Mouse (Mus musculus) cerebellum, adult 11 months (tissue): ENCODE measurements around the gene Plce1.
"Not testable (repeated sequence)": the region's sequence is repeated elsewhere in the genome, so short reads cannot be mapped to it uniquely, and the experiment has no call there.

Source experiments
- DNase-seq: peaks from one replicate; pipeline ENCODE4 v3.0.0; 2022

Plce1 gene

DNA sequence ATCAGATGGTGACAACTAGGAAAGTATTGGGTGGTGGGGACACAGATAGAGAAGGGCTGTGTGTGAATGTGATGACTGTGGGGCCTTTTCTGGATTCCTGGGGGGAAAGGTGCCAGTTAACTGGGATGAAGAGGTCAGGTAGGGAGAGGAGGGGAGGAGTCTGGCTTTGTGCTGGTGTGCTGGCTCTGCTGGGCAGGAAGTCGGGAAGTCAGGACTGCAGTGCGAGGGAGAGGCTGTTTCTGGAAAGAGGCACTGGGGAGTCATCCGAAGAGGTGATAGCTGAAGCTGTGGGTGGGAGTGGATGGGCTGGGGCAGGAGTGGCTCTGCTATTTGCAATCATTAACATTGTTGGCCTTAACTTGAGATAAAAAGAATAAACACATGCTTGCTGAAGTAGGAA lies 23.7 kb downstream of the Plce1 start:
- DNase-seq: no peak

DNA sequence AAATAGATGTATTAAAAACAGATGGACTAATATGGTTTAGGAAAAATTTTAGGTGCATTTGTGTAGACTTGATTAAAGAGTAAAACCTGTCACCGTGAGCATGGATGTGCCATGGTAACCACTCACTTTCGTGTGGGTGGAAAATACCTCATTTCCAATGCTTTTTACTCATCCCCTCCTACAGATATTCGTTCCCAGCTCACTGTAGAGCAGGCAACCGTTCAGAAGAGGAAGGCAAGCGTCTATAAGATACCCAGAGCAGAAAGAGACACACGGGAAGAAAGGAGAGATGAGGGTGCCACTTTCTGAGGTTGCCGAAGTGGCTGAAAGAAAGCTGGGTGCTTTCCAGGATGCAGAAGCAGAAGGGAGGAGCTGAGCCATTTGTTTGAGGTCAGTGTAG lies 25.2 kb downstream of the Plce1 start:
- no peak for DNase-seq

DNA sequence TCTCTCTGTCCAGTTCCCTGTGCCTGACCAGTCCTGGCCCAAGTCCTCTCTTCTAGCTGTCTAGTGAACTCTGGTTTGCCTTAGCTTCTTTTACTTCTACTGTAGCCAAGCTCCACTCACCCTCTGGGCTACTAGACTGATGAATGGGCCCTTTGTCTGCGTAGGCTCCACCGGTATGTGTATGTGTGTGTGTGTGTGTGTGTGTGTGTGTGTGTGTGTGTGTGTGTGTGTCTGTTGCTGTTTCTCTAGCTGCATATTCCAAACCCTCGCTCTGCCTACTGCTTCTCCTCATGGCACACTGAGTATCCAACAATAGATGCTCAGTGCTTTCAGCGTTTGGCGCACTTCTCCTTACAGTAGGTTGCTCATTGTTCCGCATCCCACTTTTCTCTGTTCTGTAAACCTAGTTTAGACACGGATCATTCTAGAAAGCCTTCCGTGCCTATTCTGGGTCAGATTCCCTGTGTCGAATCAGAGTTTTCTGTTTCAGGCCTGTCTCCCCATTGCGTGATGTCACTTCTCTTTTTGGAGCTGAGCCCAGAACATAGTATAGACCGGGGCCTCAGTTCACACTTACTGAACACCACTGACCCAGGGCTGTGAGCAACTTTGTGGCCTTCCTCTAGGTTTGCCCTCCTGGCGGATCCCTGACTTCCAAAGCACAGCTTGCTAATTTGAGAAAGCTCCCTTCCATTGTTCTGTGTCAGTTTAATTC lies 26.5 kb downstream of the Plce1 start:
- DNase-seq: no peak

DNA sequence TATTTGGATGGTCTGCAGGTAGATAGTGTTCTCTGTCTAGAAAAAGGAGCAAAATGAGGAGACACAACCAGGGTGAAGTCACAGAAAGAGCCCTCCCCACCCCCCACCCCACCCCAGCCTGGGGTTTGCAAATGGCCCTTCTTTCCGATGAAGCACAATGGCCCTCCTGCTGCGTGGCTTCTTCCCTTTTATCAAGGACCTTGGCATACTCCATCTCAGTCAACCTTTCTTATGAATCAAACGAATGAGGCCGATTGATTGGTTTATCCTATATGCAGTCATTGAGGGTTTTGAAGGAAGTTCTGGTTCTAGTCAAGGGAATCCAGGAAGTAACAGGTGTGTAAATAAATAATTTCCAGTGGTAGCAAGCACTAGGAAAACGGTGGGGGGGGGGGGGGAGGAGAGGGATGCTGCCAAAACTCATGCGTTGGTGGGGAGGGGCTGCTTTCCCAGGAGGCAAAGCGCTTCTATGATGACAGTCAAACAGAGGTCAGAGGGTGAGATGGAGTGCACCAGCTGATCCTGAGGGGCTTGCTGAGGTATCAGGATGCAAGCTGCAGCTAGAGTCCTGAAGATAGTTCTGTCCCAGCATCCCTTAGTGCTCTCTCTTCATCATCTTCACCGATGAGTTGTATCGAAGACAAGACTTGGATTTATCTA lies 27.2 kb downstream of the Plce1 start:
- DNase-seq: no peak

DNA sequence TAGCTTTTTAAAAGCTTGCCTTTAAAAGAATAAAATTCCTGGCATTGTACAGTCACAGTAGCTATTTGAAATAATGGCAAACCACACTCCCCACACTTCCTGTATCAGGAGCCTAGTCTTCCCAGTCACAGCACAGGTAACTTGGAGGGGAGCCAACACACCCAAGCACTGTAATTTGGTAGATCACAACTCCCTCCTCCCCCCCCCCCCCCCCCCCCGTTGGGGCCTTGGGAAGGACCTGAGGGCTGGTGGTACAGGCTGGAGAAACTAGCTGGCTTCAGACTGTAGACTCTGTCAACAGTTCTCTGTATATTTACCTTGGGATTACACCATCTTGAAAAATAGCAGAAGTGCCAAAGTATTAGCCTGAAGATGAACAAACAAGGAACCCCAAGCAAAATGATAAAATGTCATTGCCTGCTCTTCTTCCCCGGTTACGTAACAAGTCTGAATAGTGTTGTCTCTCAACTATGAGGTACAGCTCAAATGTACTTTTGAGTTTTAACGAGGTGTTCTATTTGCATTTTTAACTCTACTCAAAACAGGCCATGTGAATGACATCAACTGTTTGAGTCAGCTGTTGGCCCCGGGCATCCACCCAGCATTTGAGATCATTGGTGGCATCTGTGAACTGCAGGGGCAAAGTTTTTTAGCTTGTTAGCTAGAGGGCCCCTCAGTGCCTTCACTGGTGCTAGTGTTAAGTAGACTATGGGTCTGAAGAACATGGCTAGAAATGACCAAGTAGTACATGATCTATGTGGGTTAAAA lies 33.7 kb downstream of the Plce1 start:
- no peak for DNase-seq

DNA sequence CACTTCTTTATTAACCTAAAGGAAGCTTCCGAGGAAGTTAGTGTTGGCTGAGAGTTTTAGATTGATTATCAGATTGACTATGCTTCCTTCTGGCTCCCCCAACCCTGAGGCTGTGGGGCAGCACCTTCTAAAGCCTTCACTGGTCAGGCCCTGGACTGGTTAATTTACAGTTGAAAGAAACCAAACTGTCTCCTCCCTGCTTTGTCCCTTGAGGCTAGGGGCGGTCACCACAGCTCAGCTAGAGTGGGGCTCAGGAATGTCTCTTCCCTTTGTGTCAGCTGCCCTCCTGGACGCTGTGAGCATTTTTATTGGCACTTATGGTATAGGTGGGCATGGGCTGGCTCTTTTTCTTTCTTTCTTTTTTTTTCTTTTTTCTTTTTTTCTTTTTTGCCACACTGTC lies 45.9 kb downstream of the Plce1 start:
- no peak for DNase-seq

DNA sequence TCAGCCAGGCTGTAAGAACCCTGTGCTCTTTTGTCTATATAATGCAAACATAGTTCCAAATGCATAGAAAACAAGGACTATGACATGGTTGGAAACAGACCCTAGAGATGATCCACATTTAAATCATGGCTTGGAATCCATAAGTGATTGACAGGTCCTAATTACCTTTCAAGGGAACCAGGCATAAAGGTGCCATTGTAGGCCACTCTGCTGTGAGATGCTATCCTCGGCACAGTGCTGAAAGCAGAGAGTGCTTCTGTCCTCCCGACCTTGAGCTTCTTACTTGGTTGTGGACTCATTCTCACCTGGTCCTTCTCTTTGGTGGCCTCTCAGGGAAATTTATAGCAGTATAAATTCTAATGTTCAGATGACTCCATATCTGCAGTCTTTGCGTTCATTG lies 46.6 kb downstream of the Plce1 start:
- DNase-seq: no peak

DNA sequence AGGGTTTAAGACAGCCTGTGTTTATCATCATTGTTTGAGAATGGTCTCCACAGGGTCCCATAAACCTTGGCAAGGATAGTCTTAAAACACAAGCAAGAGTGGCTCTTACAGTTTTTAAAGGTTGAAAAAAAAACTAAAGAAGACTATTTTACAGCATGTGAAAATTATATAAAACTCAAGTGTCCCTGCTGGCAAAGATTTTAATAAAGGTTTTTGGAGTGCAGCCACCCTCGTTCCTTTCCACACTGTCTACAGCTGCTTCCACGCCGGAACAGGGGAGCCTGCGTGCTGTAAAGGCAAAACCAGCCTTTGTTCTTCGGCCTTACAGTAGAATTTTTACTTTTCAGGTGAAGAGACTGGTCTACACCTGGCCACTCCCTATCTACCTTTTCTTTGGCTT lies 52.3 kb downstream of the Plce1 start:
- no peak for DNase-seq

DNA sequence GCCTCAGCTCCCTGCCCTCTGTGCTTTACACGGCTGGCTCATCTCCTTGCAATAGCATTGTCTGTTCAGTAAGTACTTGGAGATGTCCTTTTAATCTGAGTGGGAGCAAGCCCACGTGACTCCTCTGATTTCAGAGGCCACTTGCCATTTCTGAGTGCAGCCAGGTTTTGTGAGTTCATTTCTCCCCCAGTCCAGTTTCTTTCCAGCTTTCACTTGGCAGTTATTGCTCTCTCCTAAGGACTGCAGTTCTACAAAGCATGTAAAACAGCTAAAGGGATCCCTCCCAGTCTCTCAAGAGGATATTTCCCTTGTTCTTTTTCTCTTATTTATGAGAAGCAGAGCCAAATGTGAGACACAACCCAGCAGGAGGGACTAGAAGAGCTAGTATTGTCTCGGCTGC lies 58.4 kb downstream of the Plce1 start:
- DNase-seq: no peak

DNA sequence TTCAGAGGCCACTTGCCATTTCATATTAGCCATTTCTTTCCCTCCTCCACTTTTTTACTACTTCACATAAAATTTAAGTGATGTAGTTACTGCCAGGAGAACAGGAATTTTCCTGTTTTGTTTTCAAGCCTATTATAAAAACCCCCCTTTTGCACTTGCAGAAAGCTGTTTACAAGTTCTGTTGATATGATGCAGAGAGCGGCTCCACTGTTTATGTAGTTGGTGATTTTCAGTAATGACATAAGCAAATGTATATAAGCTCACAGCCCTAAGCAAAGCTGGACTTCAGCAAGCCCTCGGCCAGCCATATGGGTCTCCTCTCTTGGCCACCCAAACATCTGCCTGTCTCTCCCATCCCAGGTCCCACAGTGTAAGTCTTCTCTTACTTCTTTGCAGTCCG lies 59.6 kb downstream of the Plce1 start:
- DNase-seq: no peak

DNA sequence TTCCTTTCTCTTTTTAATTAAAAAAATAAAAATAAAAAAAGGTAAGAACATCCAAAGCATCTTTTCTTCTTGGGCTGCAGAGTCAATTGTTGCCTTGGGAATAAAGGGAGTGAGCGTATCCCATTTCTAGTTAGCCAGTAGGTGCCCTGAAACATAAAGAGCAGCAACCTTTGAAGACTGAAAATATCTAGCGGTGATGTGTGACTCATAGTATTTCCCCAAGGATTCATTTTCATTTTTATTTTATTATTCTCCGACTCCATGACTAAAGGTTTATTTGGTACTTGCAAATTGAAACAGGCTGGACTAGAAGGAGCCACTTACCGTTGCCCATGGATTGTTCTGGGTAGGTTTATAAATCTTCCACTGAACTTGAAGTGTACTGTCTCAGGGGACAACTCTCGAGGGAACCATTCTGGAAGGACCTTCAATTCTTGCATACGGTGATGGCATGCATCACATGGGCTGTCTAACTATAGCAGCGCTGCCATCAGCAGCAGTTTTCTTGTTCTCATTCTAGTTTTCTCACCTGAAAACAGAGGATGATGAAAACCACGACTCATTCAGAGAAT lies 68.7 kb downstream of the Plce1 start:
- no peak for DNase-seq

DNA sequence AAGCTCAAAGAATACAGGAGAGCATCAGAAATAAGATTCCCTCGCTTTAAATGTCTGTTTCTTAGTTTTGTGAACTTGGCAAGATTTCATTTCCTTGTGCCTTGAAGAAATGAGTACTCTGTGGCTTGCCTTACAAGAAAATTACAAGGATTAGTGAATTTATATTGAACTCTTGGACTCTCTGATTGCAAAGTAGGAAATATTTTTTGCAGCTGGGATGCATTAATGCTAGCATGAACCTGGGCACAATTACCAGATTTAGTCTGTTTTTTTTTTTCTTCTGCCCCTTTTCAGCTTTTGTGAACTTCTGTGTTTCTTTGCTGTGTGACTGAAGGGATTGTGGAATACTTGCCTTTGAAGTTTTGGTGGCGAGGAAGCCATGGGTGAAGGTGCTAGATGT lies 72.6 kb downstream of the Plce1 start:
- DNase-seq: no peak

DNA sequence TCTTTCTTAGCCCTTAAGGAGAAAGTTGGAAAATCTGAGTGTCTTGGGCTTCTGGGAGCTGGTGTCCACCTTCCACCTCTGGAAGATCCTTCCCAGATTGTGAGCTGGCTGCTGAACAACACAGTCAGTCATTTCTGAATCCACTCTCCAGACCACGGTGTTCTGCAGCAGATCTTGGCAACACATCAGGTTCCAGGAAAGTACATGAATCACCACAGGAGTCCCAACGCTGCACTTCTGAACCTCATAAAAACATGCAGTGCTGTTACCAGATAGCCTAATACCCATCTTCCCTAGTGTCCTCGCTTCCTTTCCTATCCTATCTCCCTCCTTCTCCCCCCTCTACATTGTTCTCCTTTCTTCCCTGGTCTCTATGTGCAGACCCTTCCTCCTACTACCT lies 74.5 kb downstream of the Plce1 start:
- no peak for DNase-seq

DNA sequence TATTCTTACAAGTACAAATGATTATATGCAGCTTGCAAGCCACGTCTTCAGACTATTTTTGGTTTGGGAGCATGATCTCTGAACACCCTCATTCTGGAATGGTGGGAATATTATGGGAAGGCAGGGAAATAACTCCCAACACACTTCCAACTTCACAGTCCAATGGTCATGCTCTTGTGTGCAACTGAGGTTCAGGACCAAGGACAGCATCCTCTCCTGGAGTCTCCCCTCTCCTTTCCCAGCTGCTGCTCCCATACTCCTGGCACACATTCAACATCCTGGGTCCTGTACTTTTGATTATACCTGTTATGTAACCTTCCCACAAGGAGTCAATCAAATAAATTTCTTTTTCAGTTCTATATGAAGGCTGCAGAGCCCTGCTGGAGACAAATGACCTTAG lies 77.9 kb downstream of the Plce1 start:
- DNase-seq: no peak

DNA sequence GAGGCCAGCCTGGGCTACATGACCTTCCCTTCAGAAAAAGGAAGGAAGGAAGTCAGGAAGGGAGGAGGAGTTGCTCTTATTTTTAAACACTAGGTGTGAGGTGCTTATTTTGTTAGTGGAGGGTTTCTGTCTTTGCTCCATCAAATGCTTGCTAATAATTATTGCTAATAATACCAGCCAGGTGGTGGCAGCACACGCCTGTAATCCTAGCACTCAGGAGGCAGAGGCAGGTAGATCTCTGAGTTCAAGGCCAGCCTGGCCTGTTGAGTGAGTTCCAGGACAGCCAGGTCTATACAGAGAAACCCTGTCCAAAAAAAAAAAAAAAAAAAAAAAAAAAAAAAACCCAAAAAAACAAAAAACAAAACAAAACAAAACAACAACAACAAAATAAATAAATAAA lies 81.0 kb downstream of the Plce1 start:
- DNase-seq: not testable (repeated sequence)

DNA sequence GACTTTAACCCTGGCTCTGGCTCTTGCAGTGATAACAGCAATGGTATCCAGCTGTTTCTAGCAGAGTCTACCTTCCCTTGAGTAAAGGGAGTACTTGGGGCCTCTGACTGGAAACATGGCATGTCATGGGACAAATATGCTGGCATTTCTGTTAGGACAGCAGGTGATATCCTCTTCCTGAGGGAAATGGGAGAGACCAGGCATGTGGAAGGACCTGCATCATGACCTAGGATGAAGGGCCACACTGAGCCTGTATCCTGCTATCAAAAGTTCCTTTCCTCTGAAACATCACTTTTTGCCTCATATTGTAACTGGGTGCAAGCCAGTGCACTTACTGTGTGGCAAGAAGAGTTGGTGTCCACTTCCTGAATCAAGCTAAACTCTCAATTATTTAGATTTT lies 85.2 kb downstream of the Plce1 start:
- no peak for DNase-seq

DNA sequence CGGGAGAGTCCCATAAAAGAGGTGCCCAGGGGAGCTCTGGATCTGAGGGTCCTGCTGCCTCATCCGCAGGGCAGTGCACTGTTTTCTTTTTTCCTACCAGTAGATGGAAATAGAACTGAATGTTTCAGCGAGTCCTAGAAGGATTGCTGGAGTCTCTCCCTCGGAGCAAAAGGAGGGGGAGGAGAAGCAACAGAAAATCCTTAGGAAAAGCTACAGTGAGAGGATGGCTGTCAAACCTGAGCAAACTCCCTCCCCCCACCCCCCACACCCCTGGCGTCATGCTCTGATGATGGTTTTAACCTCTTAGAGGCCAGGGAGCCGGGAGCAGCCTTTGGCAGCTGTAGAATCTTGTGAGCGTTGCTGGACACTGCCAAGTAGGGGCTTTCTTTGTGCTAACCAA lies 85.8 kb downstream of the Plce1 start:
- no peak for DNase-seq

DNA sequence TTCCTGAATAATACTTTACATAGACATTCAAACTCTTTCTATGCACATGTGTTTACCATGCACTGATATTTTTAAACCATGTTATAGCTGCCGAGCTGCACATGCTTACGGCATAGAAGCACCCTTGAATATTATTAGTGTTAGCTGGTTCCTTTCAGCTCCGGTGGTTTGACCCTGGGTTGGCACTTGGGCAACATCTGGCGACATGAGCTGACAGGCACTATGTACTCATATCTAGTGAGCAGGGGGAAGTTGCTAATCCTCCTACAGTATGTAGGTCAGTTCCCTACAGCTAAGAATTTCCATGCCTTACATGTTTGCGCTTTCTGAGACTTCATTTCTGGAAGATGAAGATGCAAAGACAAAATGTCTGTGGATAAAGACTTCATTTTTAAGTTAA lies 86.4 kb downstream of the Plce1 start:
- no peak for DNase-seq

DNA sequence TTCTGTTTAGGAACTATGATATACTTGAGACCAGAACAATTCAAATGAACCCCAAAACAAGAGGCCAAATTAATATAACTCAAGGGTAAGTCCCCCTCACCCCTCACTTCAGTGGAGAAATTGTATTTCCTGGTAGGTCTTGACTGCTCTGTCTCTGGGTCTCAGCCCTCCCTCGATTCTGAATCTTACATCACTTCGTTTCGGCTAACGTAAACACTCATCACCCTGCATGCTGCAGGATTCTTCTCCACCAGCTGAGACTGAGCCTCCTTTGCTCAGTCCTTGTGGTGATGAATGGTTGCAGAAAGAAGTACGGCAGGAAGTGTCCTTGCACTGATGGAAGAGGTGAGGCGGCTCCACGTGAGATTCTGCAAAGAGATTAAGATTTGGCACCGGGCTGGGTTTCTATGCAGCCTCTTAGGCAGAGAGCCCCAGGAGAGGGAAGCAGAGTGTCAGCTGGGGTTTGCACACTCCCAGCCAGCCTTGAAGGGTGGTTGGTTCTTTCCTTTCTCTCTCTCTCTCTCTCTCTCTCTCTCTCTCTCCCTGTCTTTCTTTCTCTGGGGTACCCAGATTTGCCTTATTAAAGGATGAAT lies 97.7 kb downstream of the Plce1 start:
- DNase-seq: no peak

DNA sequence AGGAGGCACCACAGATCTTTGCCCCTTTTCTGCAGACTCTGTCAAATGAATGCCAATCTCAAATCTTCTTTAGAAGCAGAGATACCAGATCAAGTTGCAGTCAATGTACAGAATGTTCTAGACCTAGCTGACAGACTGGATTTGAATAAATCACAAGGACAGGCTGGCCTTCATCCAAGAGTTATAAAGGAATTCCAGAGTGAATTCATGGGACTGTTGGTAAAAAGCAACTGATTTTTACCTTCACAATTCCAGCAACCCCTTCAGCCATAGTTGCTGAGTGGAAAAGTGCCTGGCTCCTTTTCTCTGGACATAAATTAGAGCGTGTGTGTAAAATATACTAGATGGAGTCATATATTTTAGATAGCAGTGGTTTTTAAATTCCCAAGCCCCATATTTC lies 102.0 kb downstream of the Plce1 start:
- no peak for DNase-seq

DNA sequence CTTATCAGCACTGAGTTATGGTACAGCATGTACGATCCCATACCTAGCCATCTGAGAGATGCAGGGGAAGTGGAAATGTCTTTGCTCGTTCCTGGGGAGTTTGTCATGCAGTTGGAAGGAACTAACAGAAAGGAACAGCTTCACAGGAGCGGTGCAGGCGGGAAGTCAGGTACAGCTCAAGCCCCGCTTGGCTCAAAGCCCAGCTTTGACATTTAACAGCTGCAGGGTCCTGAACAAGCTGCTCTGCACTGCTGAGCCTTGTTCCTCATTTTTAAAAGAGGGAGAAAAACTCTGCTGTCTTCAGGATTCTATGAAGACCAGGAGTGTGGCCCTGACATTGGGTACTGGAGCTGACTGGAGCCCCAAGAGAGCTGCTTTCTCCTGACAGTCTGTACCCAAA lies 106.7 kb downstream of the Plce1 start:
- DNase-seq: no peak

DNA sequence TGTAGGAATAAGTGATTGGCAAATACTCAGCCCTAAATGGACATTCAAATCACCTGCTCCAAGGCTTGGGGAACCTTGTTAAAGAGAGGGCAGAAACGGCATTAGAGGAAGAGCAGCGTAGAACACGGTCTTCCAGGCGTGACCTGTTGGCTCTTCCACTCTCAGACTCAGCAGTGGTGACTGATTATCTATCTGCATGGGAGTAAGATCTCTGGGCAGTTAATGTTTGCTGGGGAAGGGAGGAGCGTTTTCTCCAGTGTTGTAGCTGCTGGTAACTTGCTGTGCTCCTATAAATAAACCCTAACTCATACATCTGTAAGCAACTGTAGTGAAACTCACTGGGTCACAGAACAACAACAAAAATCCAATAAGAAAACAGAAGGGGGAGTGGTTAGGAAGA lies 108.6 kb downstream of the Plce1 start:
- no peak for DNase-seq

DNA sequence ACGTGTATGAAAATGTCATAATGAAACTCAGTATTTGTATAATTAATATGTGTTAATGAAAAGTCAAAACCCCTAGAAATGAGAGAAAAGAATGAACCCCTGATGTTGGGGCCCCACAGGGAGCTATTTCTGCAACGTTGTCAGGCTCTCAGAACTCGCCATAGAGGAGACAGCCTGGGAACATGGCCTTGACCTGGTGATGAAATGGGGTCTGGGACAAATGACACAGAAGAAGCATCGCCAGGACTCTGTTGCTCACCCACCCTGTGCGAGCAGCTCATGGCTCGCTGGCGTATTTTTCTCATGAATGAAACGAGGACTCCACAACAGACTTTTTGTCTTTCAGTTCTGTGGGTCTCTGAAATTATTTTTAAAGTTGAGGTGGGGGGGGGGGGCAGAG lies 109.0 kb downstream of the Plce1 start:
- no peak for DNase-seq
